Mouse (Mus musculus): ENCODE measurements at regions not wholly inside any gene's neighbourhood (a gene's known extent, or its start where the extent isn't known, plus 50 kb on each side); places are given as distances from the start of the nearest gene placed in this dataset.

DNA sequence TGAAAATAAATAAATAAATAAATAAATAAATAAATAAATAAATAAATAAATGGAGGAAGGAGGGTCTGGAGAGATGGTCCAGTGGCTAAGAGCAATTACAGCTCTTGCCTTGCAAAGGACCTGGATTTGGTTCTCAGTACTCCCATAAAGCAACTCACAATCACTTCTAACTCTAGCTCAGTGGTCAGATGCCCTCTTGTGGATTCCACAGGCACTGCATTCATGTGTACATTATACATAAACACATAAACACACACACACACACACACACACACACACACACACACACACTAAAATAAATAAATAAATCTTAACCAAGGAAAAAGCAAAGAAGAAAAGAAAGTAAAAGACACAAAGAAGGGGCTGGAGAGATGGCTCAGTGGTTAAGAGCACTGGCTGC lies 74.2 kb upstream of the Dhx40 start:
- H3K4me1 ChIP-seq (ENCODE audit: control insufficient read depth in 1 of 2, insufficient read depth in 2 of 2, low read length in 2 of 2) = no peaks in the 10 kb centered on the region
- no peak overlapping the region for H3K9ac ChIP-seq (ENCODE audit: control insufficient read depth, low read depth, low read length, poor library complexity, severe bottlenecking)
- DNase-seq (ENCODE audit: low read depth, low spot score) = peak; percentile 62
- no peak overlapping the region for H3K4me3 ChIP-seq (ENCODE audit: control insufficient read depth in 1 of 2, insufficient read depth in 1 of 2, low read depth in 2 of 2, low read length in 2 of 2)
- H3K36me3 ChIP-seq (ENCODE audit: control insufficient read depth in 1 of 2, insufficient read depth in 2 of 2, low read length in 2 of 2) = no peaks in the 10 kb centered on the region
- H3K79me2 ChIP-seq (ENCODE audit: control insufficient read depth, insufficient read depth, low read length, poor library complexity) = no peaks in the 10 kb centered on the region
- no peaks in the 10 kb centered on the region for H3K9me3 ChIP-seq (replicated peaks; ENCODE audit: insufficient read depth, low read length)
- no peaks in the 10 kb centered on the region; a peak in 1 of 4 replicates for H3K27me3 ChIP-seq (ENCODE audit: control insufficient read depth in 1 of 2, insufficient read depth in 2 of 2, low read length in 2 of 2)
- H3K27ac ChIP-seq (ENCODE audit: control insufficient read depth, low read depth, low read length) = no peak overlapping the region
- TF ChIP-seq JUND (IDR thresholded peaks at IDR 0.05; ENCODE audit: low read depth, low read length) (no peak), RAD21 (IDR thresholded peaks at IDR 0.05; ENCODE audit: low read depth, low read length) (peak; percentile 38), CTCF (IDR thresholded peaks at IDR 0.05 in 2 of 3, conservative IDR thresholded peaks at IDR 0.05 in 1 of 3; ENCODE audit: control insufficient read depth in 1 of 3, insufficient read depth in 1 of 3, low read depth in 2 of 3, low read length in 3 of 3, poor library complexity in 1 of 3, severe bottlenecking in 1 of 3) (peak; percentile 20 to 60 (median 40); a peak in 4 of 6 replicates), SMC3 (IDR thresholded peaks at IDR 0.05; ENCODE audit: low read depth, low read length) (peak; percentile 53), POLR2AphosphoS5 (IDR thresholded peaks at IDR 0.05; ENCODE audit: borderline replicate concordance, low read depth, low read length) (no peak)

DNA sequence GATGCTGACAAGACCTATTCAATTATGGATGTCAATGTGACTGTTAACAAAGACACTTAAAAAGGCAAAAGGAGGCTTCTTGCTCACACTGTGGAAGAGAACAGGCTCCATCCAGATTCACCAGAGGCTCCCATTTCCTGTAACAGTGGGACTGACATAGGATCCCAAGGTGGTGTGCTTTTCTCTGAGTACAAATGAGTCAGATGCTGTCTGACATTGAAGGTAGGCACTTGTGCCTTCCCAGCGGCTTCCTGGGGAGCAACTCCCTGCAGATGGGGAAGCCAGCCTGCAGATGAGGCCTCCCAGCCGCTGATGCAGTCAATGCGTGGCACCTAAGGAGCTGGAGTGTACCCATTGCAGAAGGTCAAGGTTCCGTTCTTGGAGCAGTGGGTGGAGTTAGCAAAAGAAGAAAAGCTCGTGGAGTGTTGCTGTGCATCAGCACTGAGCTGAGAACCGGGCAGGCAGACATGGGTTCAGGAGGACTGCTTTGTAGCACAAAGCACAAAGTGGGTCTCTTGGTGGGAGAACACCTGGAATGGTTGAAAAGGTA lies 71.9 kb upstream of the Dhx40 start:
- no peaks in the 10 kb centered on the region for H3K36me3 ChIP-seq (ENCODE audit: control insufficient read depth in 1 of 2, insufficient read depth in 2 of 2, low read length in 2 of 2)
- H3K4me3 ChIP-seq (ENCODE audit: control insufficient read depth in 1 of 2, insufficient read depth in 1 of 2, low read depth in 2 of 2, low read length in 2 of 2) = no peak overlapping the region
- no peaks in the 10 kb centered on the region for H3K79me2 ChIP-seq (ENCODE audit: control insufficient read depth, insufficient read depth, low read length, poor library complexity)
- H3K9me3 ChIP-seq (replicated peaks; ENCODE audit: insufficient read depth, low read length) = no peaks in the 10 kb centered on the region
- no peak overlapping the region for H3K27ac ChIP-seq (ENCODE audit: control insufficient read depth, low read depth, low read length)
- H3K9ac ChIP-seq (ENCODE audit: control insufficient read depth, low read depth, low read length, poor library complexity, severe bottlenecking) = no peak overlapping the region
- no peaks in the 10 kb centered on the region; a peak in 1 of 4 replicates for H3K27me3 ChIP-seq (ENCODE audit: control insufficient read depth in 1 of 2, insufficient read depth in 2 of 2, low read length in 2 of 2)
- DNase-seq (ENCODE audit: low read depth, low spot score) = no peak
- no peak for TF ChIP-seq ZMIZ1 (IDR thresholded peaks at IDR 0.05; ENCODE audit: low read depth, low read length)
- TF ChIP-seq KAT2A (conservative IDR thresholded peaks at IDR 0.05; ENCODE audit: low read depth, low read length) = no peak
- TF ChIP-seq ZKSCAN1 (IDR thresholded peaks at IDR 0.05; ENCODE audit: low read depth, low read length) = no peak
- no peak for TF ChIP-seq CTCF (IDR thresholded peaks at IDR 0.05 in 2 of 3, conservative IDR thresholded peaks at IDR 0.05 in 1 of 3; ENCODE audit: control insufficient read depth in 1 of 3, insufficient read depth in 1 of 3, low read depth in 2 of 3, low read length in 3 of 3, poor library complexity in 1 of 3, severe bottlenecking in 1 of 3)
- no peak for TF ChIP-seq SIN3A (IDR thresholded peaks at IDR 0.05; ENCODE audit: low read length)
- TF ChIP-seq USF1 (IDR thresholded peaks at IDR 0.05; ENCODE audit: low read depth, low read length) = no peak
- no peak for TF ChIP-seq TAL1 (IDR thresholded peaks at IDR 0.05; ENCODE audit: low read length)
- TF ChIP-seq EP300 (IDR thresholded peaks at IDR 0.05; ENCODE audit: low read depth in 1 of 2, low read length in 2 of 2) = no peak
- no peak for TF ChIP-seq TBP (IDR thresholded peaks at IDR 0.05; ENCODE audit: low read depth, low read length)
- TF ChIP-seq RCOR1 (IDR thresholded peaks at IDR 0.05; ENCODE audit: low read depth, low read length) = no peak
- TF ChIP-seq ETS1 (IDR thresholded peaks at IDR 0.05; ENCODE audit: low read depth, low read length) = no peak
- TF ChIP-seq UBTF (IDR thresholded peaks at IDR 0.05; ENCODE audit: borderline replicate concordance, insufficient read depth, low read depth, low read length) = no peak
- no peak for TF ChIP-seq GATA1 (IDR thresholded peaks at IDR 0.05; ENCODE audit: low read depth, low read length)
- H3K4me1 ChIP-seq (ENCODE audit: control insufficient read depth in 1 of 2, insufficient read depth in 2 of 2, low read length in 2 of 2) = peaks cover 0 to 4% of the 10 kb centered on the region in 2 experiments; a peak in 1 of 4 replicates

Measured in MEL (cell line).